Comparison of ENCODE assay signal across 8 mouse cellular contexts in genomic region chr17:23193441-23193840, GRCm38 (mm10). TPM values are rescaled to one million over a fixed set of nuclear protein-coding genes. Genes with fewer than 3 reads are reported as not detected.
DNase-seq lines count a peak whose midpoint lies in the region; ATAC-seq and TF ChIP-seq lines count a peak whose summit lies in the region.

No protein-coding gene starts in this region.

- peak overlapping the region; percentile 84 for H3K4me2 ChIP-seq in intestine, postnatal 0 days (replicated peaks; ENCODE audit: low read depth)
- peak overlapping the region; percentile 69 for H3K4me2 ChIP-seq in limb, embryonic 13.5 days (replicated peaks)
- H3K4me2 ChIP-seq in midbrain, embryonic 14.5 days (ENCODE audit: low read length): peak overlapping the region; percentile 72

- WGBS in intestine, postnatal 0 days: 0% methylated on average over 11 of the region's 11 CpGs
- 1% methylated on average over 11 of the region's 11 CpGs for WGBS in limb, embryonic 13.5 days
- WGBS in midbrain, embryonic 14.5 days: under 1% methylated on average over 11 of the region's 11 CpGs

- TF ChIP-seq CTCF in intestine, postnatal 0 days (IDR thresholded peaks at IDR 0.05; ENCODE audit: low read depth): no peak

- peak overlapping the region; percentile 50; the same call in 1 of the 2 replicates for H3K9ac ChIP-seq in intestine, postnatal 0 days (ENCODE audit: low read depth, low read length)
- peak overlapping the region; percentile 70 for H3K9ac ChIP-seq in limb, embryonic 13.5 days
- peak overlapping the region; percentile 45; the same call in 1 of the 2 replicates for H3K9ac ChIP-seq in midbrain, embryonic 14.5 days (replicated peaks; ENCODE audit: low read length)

- H3K9me3 ChIP-seq in intestine, postnatal 0 days (ENCODE audit: control insufficient read depth): no peaks in the 10 kb centered on the region
- H3K9me3 ChIP-seq in limb, embryonic 13.5 days: no peaks in the 10 kb centered on the region
- no peaks in the 10 kb centered on the region for H3K9me3 ChIP-seq in midbrain, embryonic 14.5 days (ENCODE audit: control insufficient read depth, low read length)

- no peaks in the 10 kb centered on the region for H3K4me1 ChIP-seq in intestine, postnatal 0 days (replicated peaks; ENCODE audit: control insufficient read depth, insufficient read depth, low read length)
- peaks cover 4% of the 10 kb centered on the region for H3K4me1 ChIP-seq in limb, embryonic 13.5 days
- H3K4me1 ChIP-seq in midbrain, embryonic 14.5 days (ENCODE audit: control insufficient read depth, insufficient read depth, low read length): peaks cover 12% of the 10 kb centered on the region

- H3K27ac ChIP-seq in intestine, postnatal 0 days (ENCODE audit: low read depth, low read length): no peak overlapping the region
- no peak overlapping the region for H3K27ac ChIP-seq in limb, embryonic 13.5 days
- H3K27ac ChIP-seq in midbrain, embryonic 14.5 days (replicated peaks; ENCODE audit: low read depth, low read length): peak overlapping the region; percentile 64

- peak; percentile 71 for DNase-seq in 3134 (ENCODE audit: extremely low read depth, insufficient read length, low spot score)
- peak; percentile 38 to 42 for DNase-seq in adrenal gland, adult 18-20 months (ENCODE audit: low spot score in 2 of 2)
- DNase-seq in embryo, embryonic 11.5 days (ENCODE audit: low read depth, low spot score): peak; percentile 19
- DNase-seq in midbrain, embryonic 14.5 days: peak; percentile 67
- peak; percentile 5 to 8 for DNase-seq in spleen, postnatal 14 days (ENCODE audit: low spot score in 2 of 2)

- H3K27me3 ChIP-seq in intestine, postnatal 0 days (replicated peaks; ENCODE audit: control insufficient read depth, insufficient read depth, low read length): no peaks in the 10 kb centered on the region
- no peaks in the 10 kb centered on the region for H3K27me3 ChIP-seq in limb, embryonic 13.5 days
- no peaks in the 10 kb centered on the region for H3K27me3 ChIP-seq in midbrain, embryonic 14.5 days (ENCODE audit: control insufficient read depth, insufficient read depth, low read length)

- peak overlapping the region; percentile 70 for H3K4me3 ChIP-seq in intestine, postnatal 0 days (ENCODE audit: low read depth, low read length)
- peak overlapping the region; percentile 56 for H3K4me3 ChIP-seq in limb, embryonic 13.5 days
- peak overlapping the region; percentile 72 for H3K4me3 ChIP-seq in midbrain, embryonic 14.5 days (replicated peaks; ENCODE audit: low read depth, low read length)

- ATAC-seq in granulocyte monocyte progenitor cell, adult 5-6 weeks (replicated peaks; ENCODE audit: poor library complexity, severe bottlenecking): peak; percentile 85
- peak; percentile 84 for ATAC-seq in intestine, postnatal 0 days
- ATAC-seq in limb, embryonic 13.5 days (ENCODE audit: low FRiP score, low read depth): peak; percentile 92
- ATAC-seq in midbrain, embryonic 14.5 days (ENCODE audit: low FRiP score, low TSS enrichment): peak; percentile 89

- H3K36me3 ChIP-seq in intestine, postnatal 0 days (ENCODE audit: control insufficient read depth, insufficient read depth): no peaks in the 10 kb centered on the region
- peaks cover 8% of the 10 kb centered on the region for H3K36me3 ChIP-seq in limb, embryonic 13.5 days
- H3K36me3 ChIP-seq in midbrain, embryonic 14.5 days (ENCODE audit: control insufficient read depth, insufficient read depth, low read length): peaks cover 4% of the 10 kb centered on the region; the same call in 1 of the 2 replicates

RNA-seq across cellular contexts. Expression of gene Zfp40, which starts 0.4 kb away (rescaled TPM):
- 1 to 10 TPM; 5.1 to 6.1 TPM for total RNA-seq in adrenal gland, adult 18-20 months (2021)
- 4.9 and 16.2 TPM in 2 replicates for total RNA-seq in granulocyte monocyte progenitor cell, adult 5-6 weeks (2014; fragmentation: Nextera tagmentation)
- total RNA-seq in granulocyte monocyte progenitor cell, adult 5-6 weeks (2017): 5.7 and 17.1 TPM in 2 replicates
- 3.2 and 4.1 TPM in 2 replicates for polyA plus RNA-seq in intestine, postnatal 0 days (2015; fragmentation: Nextera tagmentation; extraction: Ambion mirVana)
- 12.9 and 16.2 TPM in 2 replicates for polyA plus RNA-seq in limb, embryonic 13.5 days (2015; fragmentation: Nextera tagmentation; extraction: Ambion mirVana)
- 33.7 and 38.1 TPM in 2 replicates for polyA plus RNA-seq in midbrain, embryonic 14.5 days (2014; fragmentation: Nextera tagmentation; extraction: Ambion mirVana)

Comparison
In these comparisons a context has a peak if more than half of its experiments do, and no peak if none do; other contexts are left out.
1. DNase-seq: peak in every context shown above with its lines; median percentile 71 in 3134; 67 in midbrain, embryonic 14.5 days; 40 in adrenal gland, adult 18-20 months; 19 in embryo, embryonic 11.5 days; 6 in spleen, postnatal 14 days.